Mouse (Mus musculus): ENCODE measurements at regions not wholly inside any gene's neighbourhood (a gene's known extent, or its start where the extent isn't known, plus 50 kb on each side); places are given as distances from the start of the nearest gene placed in this dataset.
A peak's percentile ranks its signal among the peaks of the same experiment; 100 is the strongest.

- no peak for DNase-seq (ENCODE audit: low read depth in 1 of 2, low spot score in 2 of 2)
Observed at GRCm38 (mm10) chrX:163812431-163812830, 51.3 kb upstream of the Rnf138rt1 start.

GRCm38 (mm10) chrX:163814806-163815205 is 53.7 kb upstream of the Rnf138rt1 start:
- DNase-seq (ENCODE audit: low read depth in 1 of 2, low spot score in 2 of 2), result no peak

- DNase-seq (ENCODE audit: low read depth in 1 of 2, low spot score in 2 of 2), result peak in 1 of 2 experiments; percentile 3
Observed at GRCm38 (mm10) chrX:163822298-163822697, 61.2 kb upstream of the Rnf138rt1 start.

GRCm38 (mm10) chrX:163827461-163827860 is 66.3 kb upstream of the Rnf138rt1 start:
- no peak for DNase-seq (ENCODE audit: low read depth in 1 of 2, low spot score in 2 of 2)

- DNase-seq (ENCODE audit: low read depth in 1 of 2, low spot score in 2 of 2), result no peak
Observed at GRCm38 (mm10) chrX:163845408-163845807, 63.4 kb upstream of the Ap1s2 start.

GRCm38 (mm10) chrX:163846890-163847289 is 61.9 kb upstream of the Ap1s2 start:
- DNase-seq (ENCODE audit: low read depth in 1 of 2, low spot score in 2 of 2), result no peak

GRCm38 (mm10) chrX:163847651-163848050 is 61.2 kb upstream of the Ap1s2 start:
- no peak for DNase-seq (ENCODE audit: low read depth in 1 of 2, low spot score in 2 of 2)

- DNase-seq (ENCODE audit: low read depth in 1 of 2, low spot score in 2 of 2), result no peak
Observed at GRCm38 (mm10) chrX:163848510-163849199, 60.2 kb upstream of the Ap1s2 start.

- DNase-seq (ENCODE audit: low read depth in 1 of 2, low spot score in 2 of 2), result no peak
Observed at GRCm38 (mm10) chrX:163850915-163851599, 57.8 kb upstream of the Ap1s2 start.

- DNase-seq (ENCODE audit: low read depth in 1 of 2, low spot score in 2 of 2), result no peak
Observed at GRCm38 (mm10) chrX:163858494-163858893, 50.3 kb upstream of the Ap1s2 start.
